Mouse (Mus musculus): ENCODE results near the gene Il4i1. TPM values are rescaled to one million over a fixed set of nuclear protein-coding genes. Genes with fewer than 3 reads are reported as not detected.

The Il4i1 gene
- polyA plus RNA-seq, 1 experiment: 1.9 TPM

DNA sequence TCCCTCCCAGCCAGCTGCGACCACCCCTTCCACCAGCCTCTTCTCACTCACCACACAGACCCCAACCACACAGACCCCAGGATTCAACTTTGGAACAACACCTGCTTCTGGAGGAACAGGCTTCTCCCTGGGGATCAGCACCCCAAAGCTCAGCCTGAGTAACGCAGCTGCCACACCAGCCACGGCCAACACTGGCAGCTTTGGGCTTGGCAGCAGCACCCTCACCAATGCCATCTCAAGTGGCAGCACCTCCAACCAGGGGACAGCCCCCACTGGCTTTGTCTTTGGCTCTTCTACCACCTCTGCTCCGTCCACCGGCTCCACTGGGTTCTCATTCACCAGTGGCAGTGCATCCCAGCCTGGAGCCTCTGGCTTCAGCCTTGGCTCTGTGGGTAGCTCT lies 12.5 kb downstream of the Il4i1 start:
- Histone ChIP-seq H3K27ac (ENCODE audit: insufficient read depth, low read length) (no peak overlapping the region), H3K4me3 (ENCODE audit: insufficient read depth, low read length) (no peak overlapping the region), H3K4me1 (ENCODE audit: control insufficient read depth, insufficient read depth, low read length) (no peaks in the 10 kb centered on the region; the same call in 1 of the 2 replicates)
- no peak for TF ChIP-seq POLR2A (IDR thresholded peaks at IDR 0.05; ENCODE audit: extremely low read depth, insufficient read depth, low read length)
- TF ChIP-seq CTCF (IDR thresholded peaks at IDR 0.05; ENCODE audit: extremely low read depth, insufficient read depth, low read length): no peak

DNA sequence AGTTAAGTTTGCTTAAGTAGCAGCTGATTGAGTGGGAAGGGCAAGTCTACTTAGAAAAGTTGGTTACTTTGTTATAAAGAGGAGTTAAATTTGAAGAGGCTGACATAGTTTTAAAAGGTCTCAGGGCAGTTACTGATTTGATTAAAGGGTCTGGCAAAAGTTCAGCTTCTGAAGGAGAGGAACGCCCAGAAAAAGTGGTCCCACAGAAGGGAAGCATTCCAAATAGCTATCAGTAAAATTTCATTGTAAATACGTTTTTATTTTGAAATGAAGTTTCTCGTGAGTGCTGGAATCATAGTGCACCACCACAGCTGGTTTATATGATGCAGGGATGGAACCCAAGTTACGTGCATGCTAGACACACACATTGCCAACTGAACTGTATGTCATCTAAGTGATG lies 16.6 kb downstream of the Il4i1 start:
- Histone ChIP-seq H3K27ac (ENCODE audit: insufficient read depth, low read length) (no peak overlapping the region), H3K4me3 (ENCODE audit: insufficient read depth, low read length) (no peak overlapping the region), H3K4me1 (ENCODE audit: control insufficient read depth, insufficient read depth, low read length) (no peaks in the 10 kb centered on the region)
- TF ChIP-seq CTCF (IDR thresholded peaks at IDR 0.05; ENCODE audit: extremely low read depth, insufficient read depth, low read length): no peak
- no peak for TF ChIP-seq POLR2A (IDR thresholded peaks at IDR 0.05; ENCODE audit: extremely low read depth, insufficient read depth, low read length)

DNA sequence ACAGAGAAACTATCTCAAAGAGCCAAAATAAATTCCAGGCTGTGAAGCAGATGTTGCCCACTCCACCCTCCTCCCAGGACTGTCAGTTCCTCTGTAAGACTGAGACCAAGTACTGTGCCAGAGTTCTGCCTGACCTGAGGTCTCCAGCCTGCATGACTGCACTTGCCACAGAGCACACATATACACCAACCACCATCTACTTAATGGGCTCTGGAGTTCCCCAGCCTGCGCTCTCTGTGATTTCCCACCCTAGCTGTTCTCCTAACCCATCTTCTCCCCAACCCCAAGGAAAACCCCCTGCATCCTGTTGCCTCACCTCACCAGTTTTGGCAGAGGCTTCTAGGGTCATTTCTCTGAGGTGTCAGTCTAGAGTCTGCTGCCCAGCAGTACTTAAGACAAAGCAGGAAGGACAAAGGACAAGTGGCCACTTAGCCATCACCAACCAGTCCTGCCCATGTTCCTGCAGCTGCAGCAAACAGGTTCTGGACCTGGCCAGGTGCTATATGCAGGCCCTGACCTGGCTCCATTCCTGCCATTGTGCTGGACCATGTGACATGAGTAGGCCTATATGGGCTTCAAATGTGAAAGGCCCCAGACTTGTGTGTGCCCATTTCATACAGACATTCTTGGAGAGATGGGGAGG lies 19.3 kb downstream of the Il4i1 start:
- no peak for TF ChIP-seq POLR2A (IDR thresholded peaks at IDR 0.05; ENCODE audit: extremely low read depth, insufficient read depth, low read length)
- no peak for TF ChIP-seq CTCF (IDR thresholded peaks at IDR 0.05; ENCODE audit: extremely low read depth, insufficient read depth, low read length)
- H3K4me1 ChIP-seq (ENCODE audit: control insufficient read depth, insufficient read depth, low read length): no peaks in the 10 kb centered on the region
- no peak overlapping the region for H3K4me3 ChIP-seq (ENCODE audit: insufficient read depth, low read length)
- no peak overlapping the region for H3K27ac ChIP-seq (ENCODE audit: insufficient read depth, low read length)

GRCm38 (mm10) chr7:44836016-44836404 lies 19.8 kb downstream of the Il4i1 start:
- Histone ChIP-seq H3K27ac (ENCODE audit: insufficient read depth, low read length) (no peak overlapping the region), H3K4me1 (ENCODE audit: control insufficient read depth, insufficient read depth, low read length) (no peaks in the 10 kb centered on the region), H3K4me3 (ENCODE audit: insufficient read depth, low read length) (no peak overlapping the region)
- no peak for TF ChIP-seq CTCF (IDR thresholded peaks at IDR 0.05; ENCODE audit: extremely low read depth, insufficient read depth, low read length)
- TF ChIP-seq POLR2A (IDR thresholded peaks at IDR 0.05; ENCODE audit: extremely low read depth, insufficient read depth, low read length): no peak

DNA sequence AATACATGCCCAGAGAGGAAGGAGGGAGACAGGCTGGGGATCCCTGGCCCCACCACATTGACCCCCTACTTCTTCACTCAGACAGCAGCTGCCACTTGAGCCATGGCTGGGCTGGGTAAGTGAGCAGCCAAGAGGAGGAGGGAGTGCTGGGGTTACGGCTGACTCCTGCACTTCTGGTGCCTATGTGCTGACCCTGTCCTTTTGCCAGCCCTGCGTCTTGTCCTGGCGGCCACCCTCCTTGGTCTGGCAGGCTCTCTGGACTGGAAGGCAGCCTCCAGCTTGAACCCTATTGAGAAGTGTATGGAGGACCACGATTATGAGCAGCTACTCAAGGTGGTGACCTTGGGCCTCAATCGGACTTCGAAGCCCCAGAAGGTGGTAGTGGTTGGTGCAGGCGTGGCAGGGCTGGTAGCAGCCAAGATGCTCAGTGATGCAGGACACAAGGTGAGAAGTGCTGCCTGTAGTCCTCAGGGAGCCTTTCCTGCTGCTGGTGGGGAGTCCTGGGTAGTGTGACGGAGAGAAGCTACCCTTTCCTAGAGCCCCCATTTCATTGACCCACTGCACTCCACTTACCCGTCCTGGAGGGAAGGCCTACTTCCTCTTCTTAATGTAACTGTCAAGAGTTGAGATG lies 20.4 kb downstream of the Il4i1 start:
- Histone ChIP-seq H3K4me1 (ENCODE audit: control insufficient read depth, insufficient read depth, low read length) (no peaks in the 10 kb centered on the region), H3K4me3 (ENCODE audit: insufficient read depth, low read length) (no peak overlapping the region), H3K27ac (ENCODE audit: insufficient read depth, low read length) (no peak overlapping the region)
- TF ChIP-seq CTCF (IDR thresholded peaks at IDR 0.05; ENCODE audit: extremely low read depth, insufficient read depth, low read length) (no peak), POLR2A (IDR thresholded peaks at IDR 0.05; ENCODE audit: extremely low read depth, insufficient read depth, low read length) (no peak)

DNA sequence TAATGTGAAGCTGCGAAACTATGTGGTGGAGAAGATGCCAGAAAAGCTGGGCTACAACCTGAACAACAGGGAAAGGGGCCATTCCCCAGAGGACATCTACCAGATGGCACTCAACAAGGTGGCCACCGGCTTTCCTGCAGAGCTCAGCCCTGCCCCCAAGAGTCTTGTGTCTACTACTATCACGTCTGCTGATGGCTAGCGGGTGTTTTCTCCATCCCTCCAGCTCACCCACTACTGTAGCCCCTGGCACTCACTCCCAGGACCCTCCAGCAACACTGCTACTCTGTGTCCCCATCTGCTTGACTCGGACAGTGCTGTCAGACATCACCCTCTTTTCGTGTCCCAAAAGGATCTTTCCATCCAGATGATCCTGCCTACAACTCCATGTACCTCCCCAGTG lies 21.9 kb downstream of the Il4i1 start:
- Histone ChIP-seq H3K4me3 (ENCODE audit: insufficient read depth, low read length) (no peak overlapping the region), H3K4me1 (ENCODE audit: control insufficient read depth, insufficient read depth, low read length) (no peaks in the 10 kb centered on the region), H3K27ac (ENCODE audit: insufficient read depth, low read length) (no peak overlapping the region)
- TF ChIP-seq CTCF (IDR thresholded peaks at IDR 0.05; ENCODE audit: extremely low read depth, insufficient read depth, low read length) (no peak), POLR2A (IDR thresholded peaks at IDR 0.05; ENCODE audit: extremely low read depth, insufficient read depth, low read length) (no peak)

GRCm38 (mm10) chr7:44839171-44839490 lies 22.9 kb downstream of the Il4i1 start:
- Histone ChIP-seq H3K4me3 (ENCODE audit: insufficient read depth, low read length) (no peak overlapping the region), H3K4me1 (ENCODE audit: control insufficient read depth, insufficient read depth, low read length) (no peaks in the 10 kb centered on the region), H3K27ac (ENCODE audit: insufficient read depth, low read length) (no peak overlapping the region)
- TF ChIP-seq CTCF (IDR thresholded peaks at IDR 0.05; ENCODE audit: extremely low read depth, insufficient read depth, low read length) (no peak), POLR2A (IDR thresholded peaks at IDR 0.05; ENCODE audit: extremely low read depth, insufficient read depth, low read length) (no peak)

DNA sequence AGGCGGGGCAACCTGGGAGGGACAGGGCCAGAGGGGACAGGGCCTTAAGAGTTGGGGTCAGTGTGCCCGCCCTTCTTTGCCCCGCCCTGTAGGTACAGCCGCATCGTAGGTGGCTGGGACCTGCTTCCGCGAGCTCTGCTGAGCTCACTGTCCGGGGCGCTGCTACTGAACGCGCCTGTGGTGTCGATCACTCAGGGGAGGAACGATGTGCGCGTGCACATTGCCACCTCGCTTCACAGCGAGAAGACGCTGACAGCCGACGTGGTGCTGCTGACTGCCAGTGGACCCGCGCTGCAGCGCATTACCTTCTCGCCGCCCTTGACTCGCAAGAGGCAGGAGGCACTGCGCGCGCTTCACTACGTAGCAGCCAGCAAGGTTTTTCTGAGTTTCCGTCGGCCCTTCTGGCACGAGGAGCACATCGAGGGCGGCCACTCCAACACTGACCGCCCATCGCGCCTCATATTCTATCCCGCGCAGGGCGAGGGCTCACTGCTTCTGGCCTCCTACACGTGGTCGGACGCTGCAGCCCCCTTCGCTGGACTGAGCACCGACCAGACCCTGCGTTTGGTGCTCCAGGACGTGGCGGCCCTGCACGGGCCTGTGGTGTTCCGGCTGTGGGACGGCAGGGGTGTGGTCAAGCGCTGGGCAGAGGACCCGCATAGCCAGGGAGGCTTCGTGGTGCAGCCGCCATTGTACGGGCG lies 23.5 kb downstream of the Il4i1 start:
- Histone ChIP-seq H3K4me1 (ENCODE audit: control insufficient read depth, insufficient read depth, low read length) (no peaks in the 10 kb centered on the region), H3K4me3 (ENCODE audit: insufficient read depth, low read length) (no peak overlapping the region), H3K27ac (ENCODE audit: insufficient read depth, low read length) (no peak overlapping the region)
- peak; percentile 40; the same call in 1 of the 2 replicates for TF ChIP-seq POLR2A (IDR thresholded peaks at IDR 0.05; ENCODE audit: extremely low read depth, insufficient read depth, low read length)
- no peak for TF ChIP-seq CTCF (IDR thresholded peaks at IDR 0.05; ENCODE audit: extremely low read depth, insufficient read depth, low read length)

- no peak overlapping the region for H3K27ac ChIP-seq (ENCODE audit: insufficient read depth, low read length)
- H3K4me1 ChIP-seq (ENCODE audit: control insufficient read depth, insufficient read depth, low read length): no peaks in the 10 kb centered on the region
- TF ChIP-seq CTCF (IDR thresholded peaks at IDR 0.05; ENCODE audit: extremely low read depth, insufficient read depth, low read length) (no peak), POLR2A (IDR thresholded peaks at IDR 0.05; ENCODE audit: extremely low read depth, insufficient read depth, low read length) (no peak)
- no peak overlapping the region for H3K4me3 ChIP-seq (ENCODE audit: insufficient read depth, low read length)
Observed at GRCm38 (mm10) chr7:44840426-44840825, 24.2 kb downstream of the Il4i1 start.
